Mouse (Mus musculus): ENCODE measurements around the gene Lypd6b. TPM values are rescaled to one million over a fixed set of nuclear protein-coding genes. Genes with fewer than 3 reads are reported as not detected.
A peak's percentile ranks its signal among the peaks of the same experiment; 100 is the strongest.

The Lypd6b gene
- polyA plus RNA-seq, 1 experiment from 2014 or later: 2.6 TPM

GRCm38 (mm10) chr2:49764331-49764946, 23.0 kb upstream of the Lypd6b start:
- Histone ChIP-seq H3K4me3 (ENCODE audit: low read length) (no peak overlapping the region), H3K4me1 (ENCODE audit: control insufficient read depth, insufficient read depth, low read length) (no peaks in the 10 kb centered on the region), H3K36me3 (ENCODE audit: control insufficient read depth, insufficient read depth, low read length) (no peaks in the 10 kb centered on the region), H3K27ac (ENCODE audit: low read length) (no peak overlapping the region), H3K9me3 (ENCODE audit: control insufficient read depth, low read length) (no peaks in the 10 kb centered on the region), H3K9ac (ENCODE audit: low read depth, low read length) (no peak overlapping the region), H3K4me2 (ENCODE audit: low read depth, low read length) (no peak overlapping the region), H3K27me3 (replicated peaks; ENCODE audit: control insufficient read depth, insufficient read depth, low read length) (no peaks in the 10 kb centered on the region)
- 49% methylated on average over 7 of the region's 7 CpGs for WGBS
- peak; percentile 82 for ATAC-seq

DNA sequence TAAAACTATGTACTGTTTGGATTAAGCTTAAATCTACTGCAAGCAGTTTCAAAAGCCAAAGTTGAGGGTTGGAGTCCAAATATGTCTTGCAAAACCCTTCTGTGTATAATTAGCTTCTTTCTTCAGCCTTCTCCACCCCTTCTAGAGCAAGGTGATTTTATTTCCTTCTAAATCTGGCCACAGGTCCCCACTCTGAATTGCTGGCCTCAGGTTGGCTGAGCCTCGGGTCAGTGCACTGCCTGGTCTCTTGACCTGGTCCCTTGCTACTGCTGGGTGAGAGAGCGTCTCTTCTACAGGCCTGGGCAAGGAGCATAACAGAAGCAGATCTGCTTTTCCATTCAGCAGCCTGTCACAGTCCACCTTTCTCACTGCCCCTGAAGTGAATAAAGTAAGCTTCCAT, 18.6 kb upstream of the Lypd6b start:
- no peaks in the 10 kb centered on the region for H3K4me1 ChIP-seq (ENCODE audit: control insufficient read depth, insufficient read depth, low read length)
- no peaks in the 10 kb centered on the region for H3K9me3 ChIP-seq (ENCODE audit: control insufficient read depth, low read length)
- no peak overlapping the region for H3K9ac ChIP-seq (ENCODE audit: low read depth, low read length)
- H3K4me3 ChIP-seq (ENCODE audit: low read length): no peak overlapping the region
- no peak overlapping the region for H3K4me2 ChIP-seq (ENCODE audit: low read depth, low read length)
- no peaks in the 10 kb centered on the region for H3K27me3 ChIP-seq (replicated peaks; ENCODE audit: control insufficient read depth, insufficient read depth, low read length)
- no peaks in the 10 kb centered on the region for H3K36me3 ChIP-seq (ENCODE audit: control insufficient read depth, insufficient read depth, low read length)
- ATAC-seq: no peak
- WGBS: 70% methylated on average over 2 of the region's 2 CpGs
- H3K27ac ChIP-seq (ENCODE audit: low read length): no peak overlapping the region

- H3K4me3 ChIP-seq (ENCODE audit: low read length): no peak overlapping the region
- H3K4me2 ChIP-seq (ENCODE audit: low read depth, low read length): no peak overlapping the region
- H3K36me3 ChIP-seq (ENCODE audit: control insufficient read depth, insufficient read depth, low read length): no peaks in the 10 kb centered on the region
- H3K9me3 ChIP-seq (ENCODE audit: control insufficient read depth, low read length): no peaks in the 10 kb centered on the region
- no peak overlapping the region for H3K27ac ChIP-seq (ENCODE audit: low read length)
- no peak; the same call in 1 of the 2 replicates for ATAC-seq
- H3K27me3 ChIP-seq (replicated peaks; ENCODE audit: control insufficient read depth, insufficient read depth, low read length): no peaks in the 10 kb centered on the region
- H3K4me1 ChIP-seq (ENCODE audit: control insufficient read depth, insufficient read depth, low read length): no peaks in the 10 kb centered on the region
- 70% methylated on average over 5 of the region's 5 CpGs for WGBS
- H3K9ac ChIP-seq (ENCODE audit: low read depth, low read length): no peak overlapping the region
Measured at GRCm38 (mm10) chr2:49770440-49770839, 17.0 kb upstream of the Lypd6b start.

DNA sequence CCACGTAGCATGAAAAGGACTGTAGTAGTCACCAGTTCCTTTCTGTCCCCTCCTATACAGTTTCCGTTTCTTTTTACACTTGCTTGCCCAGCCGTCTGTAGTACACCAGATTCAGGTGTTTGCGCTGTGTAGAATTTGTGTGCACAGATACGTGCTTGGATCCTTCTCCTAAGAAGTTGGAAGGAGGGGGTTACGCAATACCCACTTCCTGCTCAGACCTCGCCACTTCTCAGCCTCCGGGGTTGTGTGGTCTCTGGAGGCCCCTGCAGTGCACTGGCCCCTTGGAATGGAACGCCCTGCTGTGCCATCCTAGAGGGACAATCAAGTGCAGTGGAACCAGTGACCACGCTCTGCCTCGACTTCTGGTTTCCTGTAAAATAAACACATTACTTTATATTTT, 16.3 kb upstream of the Lypd6b start:
- Histone ChIP-seq H3K4me2 (ENCODE audit: low read depth, low read length) (no peak overlapping the region), H3K27ac (ENCODE audit: low read length) (no peak overlapping the region), H3K36me3 (ENCODE audit: control insufficient read depth, insufficient read depth, low read length) (no peaks in the 10 kb centered on the region), H3K4me1 (ENCODE audit: control insufficient read depth, insufficient read depth, low read length) (no peaks in the 10 kb centered on the region), H3K9ac (ENCODE audit: low read depth, low read length) (no peak overlapping the region), H3K27me3 (replicated peaks; ENCODE audit: control insufficient read depth, insufficient read depth, low read length) (no peaks in the 10 kb centered on the region), H3K9me3 (ENCODE audit: control insufficient read depth, low read length) (no peaks in the 10 kb centered on the region), H3K4me3 (ENCODE audit: low read length) (no peak overlapping the region)
- 55% methylated on average over 11 of the region's 11 CpGs for WGBS
- ATAC-seq: peak; percentile 47

DNA sequence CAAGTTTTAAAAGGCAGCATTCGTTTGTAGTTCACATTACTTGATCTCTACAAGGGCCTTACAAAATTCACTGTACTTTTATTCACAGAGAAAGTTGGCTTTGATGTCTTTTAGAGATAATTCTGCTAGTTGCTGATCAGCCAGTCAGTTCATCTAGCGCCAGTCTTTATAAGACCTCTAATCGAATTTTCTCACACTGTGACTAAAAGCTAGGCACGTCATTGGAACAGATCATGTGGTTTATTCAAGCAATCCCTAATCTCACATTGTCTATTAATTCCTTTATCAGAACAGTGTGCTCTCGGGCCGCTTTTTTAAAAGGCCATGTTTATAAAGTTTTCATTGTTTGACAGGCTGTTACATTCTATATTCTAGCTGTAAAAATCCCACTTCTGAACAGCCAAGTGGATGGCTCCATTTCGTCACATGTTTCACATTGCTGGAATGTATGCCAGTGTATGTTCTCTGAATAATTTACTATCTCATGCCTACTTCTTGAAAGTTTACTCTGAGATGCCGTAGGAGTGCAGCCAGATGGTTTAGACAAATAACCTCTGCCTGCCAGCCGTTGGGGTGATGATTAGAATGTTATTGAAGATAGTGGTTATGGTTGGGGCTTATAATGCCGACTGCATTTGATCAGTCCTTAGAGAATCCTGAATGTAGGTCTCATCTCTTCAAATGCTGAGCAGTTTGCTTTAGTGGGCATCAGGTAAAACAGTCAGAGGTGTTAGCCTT, 14.1 kb upstream of the Lypd6b start:
- H3K4me2 ChIP-seq (ENCODE audit: low read depth, low read length): no peak overlapping the region
- no peak; the same call in 1 of the 2 replicates for ATAC-seq
- H3K4me3 ChIP-seq (ENCODE audit: low read length): no peak overlapping the region
- H3K9ac ChIP-seq (ENCODE audit: low read depth, low read length): no peak overlapping the region
- H3K4me1 ChIP-seq (ENCODE audit: control insufficient read depth, insufficient read depth, low read length): no peaks in the 10 kb centered on the region
- WGBS: 65% methylated on average over 10 of the region's 10 CpGs
- no peaks in the 10 kb centered on the region for H3K27me3 ChIP-seq (replicated peaks; ENCODE audit: control insufficient read depth, insufficient read depth, low read length)
- H3K36me3 ChIP-seq (ENCODE audit: control insufficient read depth, insufficient read depth, low read length): no peaks in the 10 kb centered on the region
- no peaks in the 10 kb centered on the region for H3K9me3 ChIP-seq (ENCODE audit: control insufficient read depth, low read length)
- H3K27ac ChIP-seq (ENCODE audit: low read length): no peak overlapping the region

DNA sequence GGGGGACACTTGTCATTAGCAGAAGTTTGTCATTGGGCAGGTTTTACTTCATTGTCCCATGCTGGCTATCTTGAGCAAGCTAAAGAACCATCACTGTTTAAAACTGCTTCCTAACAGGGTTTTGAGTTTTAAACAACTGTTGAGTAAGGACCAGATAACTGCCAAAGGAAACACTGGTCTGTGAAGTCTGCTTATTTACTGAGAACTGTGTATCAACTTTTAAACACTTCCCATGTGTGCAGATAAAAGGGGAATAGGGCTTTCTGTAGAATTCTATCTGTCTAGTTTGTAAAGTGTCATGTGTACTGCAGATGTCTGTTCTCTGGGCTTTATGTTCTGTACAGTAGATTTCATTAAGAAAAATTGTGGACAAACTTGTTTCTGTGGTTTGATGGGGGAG, 13.3 kb upstream of the Lypd6b start:
- Histone ChIP-seq H3K9ac (ENCODE audit: low read depth, low read length) (no peak overlapping the region), H3K27me3 (replicated peaks; ENCODE audit: control insufficient read depth, insufficient read depth, low read length) (no peaks in the 10 kb centered on the region), H3K36me3 (ENCODE audit: control insufficient read depth, insufficient read depth, low read length) (no peaks in the 10 kb centered on the region), H3K4me1 (ENCODE audit: control insufficient read depth, insufficient read depth, low read length) (no peaks in the 10 kb centered on the region), H3K27ac (ENCODE audit: low read length) (no peak overlapping the region), H3K9me3 (ENCODE audit: control insufficient read depth, low read length) (no peaks in the 10 kb centered on the region), H3K4me2 (ENCODE audit: low read depth, low read length) (no peak overlapping the region), H3K4me3 (ENCODE audit: low read length) (no peak overlapping the region)
- no peak for ATAC-seq

DNA sequence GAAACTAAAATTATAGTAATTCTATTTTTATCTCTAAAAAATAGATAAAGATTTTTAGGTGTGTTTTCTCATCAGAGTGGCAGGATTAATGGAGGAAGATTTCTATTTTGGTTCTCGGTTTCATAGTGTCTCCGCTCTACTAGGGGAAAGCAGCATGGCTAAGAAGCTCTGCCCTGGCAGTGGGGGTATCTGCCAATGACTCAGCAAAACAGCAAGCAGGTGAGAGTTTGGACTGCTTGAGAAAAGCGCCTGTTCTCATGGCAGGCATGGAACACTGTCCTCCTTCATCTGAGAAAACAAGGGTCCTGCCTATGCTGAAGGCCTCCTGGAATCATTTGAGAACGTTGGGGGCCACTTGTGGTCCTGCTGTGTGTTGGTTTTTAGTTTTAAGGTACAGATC, 12.3 kb upstream of the Lypd6b start:
- no peaks in the 10 kb centered on the region for H3K4me1 ChIP-seq (ENCODE audit: control insufficient read depth, insufficient read depth, low read length)
- no peak overlapping the region for H3K4me3 ChIP-seq (ENCODE audit: low read length)
- H3K9ac ChIP-seq (ENCODE audit: low read depth, low read length): no peak overlapping the region
- H3K36me3 ChIP-seq (ENCODE audit: control insufficient read depth, insufficient read depth, low read length): no peaks in the 10 kb centered on the region
- WGBS: 90% methylated on average over 4 of the region's 4 CpGs
- H3K9me3 ChIP-seq (ENCODE audit: control insufficient read depth, low read length): no peaks in the 10 kb centered on the region
- no peak overlapping the region for H3K27ac ChIP-seq (ENCODE audit: low read length)
- no peak overlapping the region for H3K4me2 ChIP-seq (ENCODE audit: low read depth, low read length)
- ATAC-seq: no peak
- H3K27me3 ChIP-seq (replicated peaks; ENCODE audit: control insufficient read depth, insufficient read depth, low read length): no peaks in the 10 kb centered on the region

DNA sequence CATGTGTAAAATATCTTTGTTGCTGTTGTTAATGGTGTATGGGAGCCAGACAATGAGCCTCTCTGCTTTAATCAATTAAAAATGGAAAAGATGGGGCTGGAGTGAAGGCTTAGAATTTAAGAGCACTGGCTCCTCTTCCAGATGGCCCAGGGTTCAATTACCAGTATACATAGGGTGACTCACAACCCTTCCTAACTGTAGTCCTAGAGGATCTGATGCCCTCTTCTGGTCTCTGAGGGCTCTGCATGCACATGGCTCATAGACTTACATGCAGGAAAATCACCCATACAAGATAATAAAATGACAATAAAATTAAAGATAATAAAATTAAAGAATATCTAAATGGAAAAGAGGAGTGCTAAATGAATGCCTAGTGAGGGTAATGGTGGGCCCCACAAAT, 11.8 kb upstream of the Lypd6b start:
- Histone ChIP-seq H3K4me2 (ENCODE audit: low read depth, low read length) (no peak overlapping the region), H3K27me3 (replicated peaks; ENCODE audit: control insufficient read depth, insufficient read depth, low read length) (no peaks in the 10 kb centered on the region), H3K27ac (ENCODE audit: low read length) (no peak overlapping the region), H3K4me3 (ENCODE audit: low read length) (no peak overlapping the region), H3K9ac (ENCODE audit: low read depth, low read length) (no peak overlapping the region), H3K9me3 (ENCODE audit: control insufficient read depth, low read length) (no peaks in the 10 kb centered on the region), H3K4me1 (ENCODE audit: control insufficient read depth, insufficient read depth, low read length) (no peaks in the 10 kb centered on the region), H3K36me3 (ENCODE audit: control insufficient read depth, insufficient read depth, low read length) (no peaks in the 10 kb centered on the region)
- no peak for ATAC-seq

- Histone ChIP-seq H3K4me1 (ENCODE audit: control insufficient read depth, insufficient read depth, low read length) (no peaks in the 10 kb centered on the region), H3K27ac (ENCODE audit: low read length) (no peak overlapping the region), H3K27me3 (replicated peaks; ENCODE audit: control insufficient read depth, insufficient read depth, low read length) (no peaks in the 10 kb centered on the region), H3K9ac (ENCODE audit: low read depth, low read length) (no peak overlapping the region), H3K9me3 (ENCODE audit: control insufficient read depth, low read length) (no peaks in the 10 kb centered on the region), H3K36me3 (ENCODE audit: control insufficient read depth, insufficient read depth, low read length) (no peaks in the 10 kb centered on the region), H3K4me2 (ENCODE audit: low read depth, low read length) (no peak overlapping the region), H3K4me3 (ENCODE audit: low read length) (no peak overlapping the region)
- no peak for ATAC-seq
- 85% methylated on average over 4 of the region's 4 CpGs for WGBS
Measured at GRCm38 (mm10) chr2:49776407-49776806, 11.1 kb upstream of the Lypd6b start.

Data from intestine, embryonic 16.5 days (tissue).